Mouse (Mus musculus): ENCODE data around the gene Serinc2.

GRCm38 (mm10) chr4:130251763-130252162 is 27.2 kb downstream of the Serinc2 start:
- no peak for TF ChIP-seq POLR2A (IDR thresholded peaks at IDR 0.05; ENCODE audit: insufficient read depth, low read length)
- no peak for TF ChIP-seq CTCF (IDR thresholded peaks at IDR 0.05; ENCODE audit: low read depth, low read length)
- 0 out of 2 replicates have a peak, but pooled peaks have one; percentile 43 for TF ChIP-seq EP300 (IDR thresholded peaks at IDR 0.05; ENCODE audit: insufficient read depth, low read depth, low read length)

All from ES-Bruce4 (cell line).